Mouse (Mus musculus) intestine, embryonic 16.5 days (tissue): ENCODE data around the gene Gm10647. TPM values are rescaled to one million over a fixed set of nuclear protein-coding genes. Genes with fewer than 3 reads are reported as not detected.
"Not testable (repeated sequence)": the region's sequence is repeated elsewhere in the genome, so short reads cannot be mapped to it uniquely, and the experiment has no call there.

Source experiments
- ATAC-seq: fragments of 200-750 bp; cut with Nextera tagmentation; 2 replicates; pipeline ENCODE4 v1.8.0; 2017; ENCODE audit warnings: moderate TSS enrichment, moderate library complexity
- H3K27ac ChIP-seq: fragments of 300-500 bp; sonication (generic); 2 replicates; pipeline ENCODE4 v1.5.1; 2014; ENCODE audit warnings: mild to moderate bottlenecking, low read length
- H3K27me3 ChIP-seq: fragments of 300-500 bp; sonication (generic); replicated peaks from 2 replicates; pipeline ENCODE4 v1.6.1; 2014; ENCODE audit warnings: low read length, control low read depth, mixed read lengths; ENCODE audit not compliant: control insufficient read depth, insufficient read depth
- H3K36me3 ChIP-seq: fragments of 300-500 bp; sonication (generic); 2 replicates; pipeline ENCODE4 v1.6.1; 2014; ENCODE audit warnings: low read length, control low read depth; ENCODE audit not compliant: control insufficient read depth, insufficient read depth
- H3K4me1 ChIP-seq: fragments of 300-500 bp; sonication (generic); 2 replicates; pipeline ENCODE4 v1.6.1; 2014; ENCODE audit warnings: low read length, control low read depth, mixed read lengths; ENCODE audit not compliant: control insufficient read depth, insufficient read depth
- H3K4me2 ChIP-seq: fragments of 300-500 bp; sonication (generic); 2 replicates; pipeline ENCODE4 v1.6.1; 2014; ENCODE audit warnings: low read depth, low read length, control low read depth
- H3K4me3 ChIP-seq: fragments of 300-500 bp; sonication (generic); 2 replicates; pipeline ENCODE4 v1.5.1; 2014; ENCODE audit warnings: mild to moderate bottlenecking, low read length
- H3K9ac ChIP-seq: fragments of 300-500 bp; sonication (generic); 2 replicates; pipeline ENCODE4 v1.6.1; 2014; ENCODE audit warnings: low read depth, low read length
- H3K9me3 ChIP-seq: fragments of 300-500 bp; sonication (generic); 2 replicates; pipeline ENCODE4 v1.6.1; 2016; ENCODE audit warnings: low read length, control low read depth; ENCODE audit not compliant: control insufficient read depth
- WGBS: fragments of 180-500 bp; shearing (Covaris S2); extraction: QIAGEN DNeasy Blood & Tissue Kit; methylation state at CpG from one replicate; pipeline ENCODE4 v1.1.7; 2014; 5-methylcytosine and 5-hydroxymethylcytosine counted together
- polyA plus RNA-seq: library from polyadenylated mRNA; unstranded; fragments of >200 nt; fragmentation: Nextera tagmentation; extraction: Ambion mirVana; gene quantifications from 2 replicates; pipeline ENCODE4 v1.2.1, GENCODE M21; 2015

Gm10647 gene
- polyA plus RNA-seq, 1 experiment from 2014 or later: 0.29 TPM

DNA sequence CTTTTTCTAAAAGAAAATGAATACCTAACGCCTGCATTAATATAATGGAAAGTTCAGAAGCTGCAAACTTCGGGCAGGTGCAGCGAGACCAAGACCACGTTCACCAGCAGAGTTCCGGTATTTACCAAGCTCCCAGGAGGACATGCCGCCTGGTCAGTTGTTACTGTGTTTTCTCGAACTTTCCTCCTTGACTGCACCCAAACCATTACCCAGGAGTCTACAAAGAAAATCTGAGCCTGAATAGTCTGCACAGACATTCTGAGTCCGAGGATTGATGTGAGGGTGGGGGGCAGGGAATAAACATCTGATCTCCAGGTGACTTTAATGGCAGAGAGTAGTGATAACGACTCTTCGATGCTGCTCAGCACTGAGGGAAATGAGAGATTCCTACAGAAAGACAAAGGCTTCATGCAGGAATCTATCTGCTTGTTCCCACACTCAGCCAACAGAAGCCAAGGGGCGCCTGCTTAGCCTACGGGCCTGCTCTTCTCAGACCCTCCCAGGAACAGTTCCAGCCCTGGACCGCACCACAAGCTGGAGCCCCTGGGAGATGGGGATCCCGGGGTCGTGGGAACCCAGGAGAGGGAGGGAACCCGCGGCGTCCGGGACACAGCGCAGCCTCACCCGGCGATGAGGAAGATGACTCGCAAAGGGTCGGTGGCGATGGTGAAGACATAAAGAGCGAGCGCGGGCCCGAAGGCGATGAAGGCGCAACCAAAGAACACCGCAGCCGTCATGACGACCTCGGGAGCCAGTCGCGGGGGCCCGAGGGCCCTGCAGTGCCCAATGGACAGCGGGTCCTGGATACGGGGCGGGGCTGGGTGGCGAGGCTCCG, 2.0 kb upstream of the Gm10647 start:
- 2% methylated on average over 43 of the region's 43 CpGs for WGBS
- peak overlapping the region; percentile 89 for H3K9ac ChIP-seq

DNA sequence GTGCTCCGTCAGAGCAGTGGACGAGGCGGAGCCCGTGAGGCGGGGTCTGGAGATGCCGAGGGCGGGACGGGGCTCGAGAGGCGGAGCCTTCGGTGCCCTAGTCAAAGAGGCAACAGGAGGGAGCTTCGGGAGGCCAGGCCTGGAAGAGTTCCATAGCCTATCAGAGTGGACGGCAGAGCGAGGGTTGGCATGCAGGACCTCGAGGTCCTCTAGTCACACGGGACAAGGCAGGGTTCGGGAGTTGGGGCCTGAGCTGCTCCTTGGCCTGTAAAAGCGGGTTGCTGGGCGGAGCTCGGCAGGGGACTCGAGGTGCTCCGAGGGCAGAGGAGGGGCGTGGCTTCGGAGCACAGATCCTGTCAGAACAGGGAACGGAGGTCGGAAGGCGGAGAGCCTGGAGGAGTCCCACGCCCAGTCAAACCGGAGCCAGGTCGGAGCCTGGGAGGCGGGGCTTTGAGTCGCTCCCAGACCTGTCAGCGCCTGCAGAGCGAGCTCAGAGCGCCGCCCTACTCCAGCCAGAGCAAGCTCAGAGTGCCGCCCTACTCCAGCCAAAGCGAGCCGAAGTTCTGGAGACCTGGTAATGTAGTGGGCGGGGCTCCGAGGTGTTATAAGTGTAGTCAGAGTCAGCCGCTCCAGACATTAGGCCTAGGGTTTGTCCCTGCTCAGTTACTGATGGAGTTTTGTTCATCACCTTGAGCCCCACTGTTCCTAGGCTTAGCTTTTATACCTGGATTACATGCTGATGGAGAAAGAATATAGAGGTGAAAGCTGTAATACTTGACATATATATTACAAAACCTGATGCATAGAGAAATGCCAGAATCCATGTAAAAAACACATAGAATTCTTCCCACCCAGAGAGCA, 1.1 kb upstream of the Gm10647 start, which contains the start of gene Aph1b:
TSS of gene Aph1b (minus strand) at position 27 of the 861 bp plus-strand sequence.
- no peaks in the 10 kb centered on the region for H3K36me3 ChIP-seq
- no peaks in the 10 kb centered on the region for H3K9me3 ChIP-seq
- peak; percentile 99 for ATAC-seq
- peak within 1 kb of the TSS; percentile 94 for H3K27ac ChIP-seq
- under 1% methylated on average over 42 of the region's 42 CpGs for WGBS
- H3K4me1 ChIP-seq: peaks cover 4% of the 10 kb centered on the region
- H3K27me3 ChIP-seq: no peaks in the 10 kb centered on the region
- H3K4me2 ChIP-seq: peak within 1 kb of the TSS; percentile 95
- H3K9ac ChIP-seq: peak within 1 kb of the TSS; percentile 89
- peak within 1 kb of the TSS; percentile 80 for H3K4me3 ChIP-seq

More for the DNA sequence above, 2.0 kb upstream of the Gm10647 start:
- Histone ChIP-seq H3K4me2 (peak overlapping the region; percentile 95), H3K36me3 (no peaks in the 10 kb centered on the region), H3K27me3 (no peaks in the 10 kb centered on the region), H3K4me1 (peaks cover 4% of the 10 kb centered on the region), H3K4me3 (peak overlapping the region; percentile 80), H3K9me3 (no peaks in the 10 kb centered on the region), H3K27ac (peak overlapping the region; percentile 94)
- peak; percentile 32 for ATAC-seq

DNA sequence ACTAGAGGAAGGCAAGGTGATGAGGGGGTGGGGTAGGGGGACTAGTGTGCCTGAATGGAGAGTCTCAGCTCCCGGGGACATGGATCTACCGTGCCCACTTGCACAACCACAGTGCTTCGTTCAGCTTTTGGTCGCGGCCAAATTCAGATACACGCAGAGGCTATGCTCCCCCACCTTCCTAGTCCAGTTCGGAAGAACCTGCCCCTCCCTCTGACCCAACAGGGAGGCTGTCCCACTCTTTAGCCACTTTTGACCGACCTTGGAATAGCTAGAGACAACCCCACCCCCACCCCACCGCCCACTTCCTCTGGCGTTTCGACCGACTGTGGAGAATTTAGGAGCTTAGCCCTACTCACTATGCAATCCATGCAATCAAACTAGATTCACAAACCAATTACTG, 5.1 kb downstream of the Gm10647 start:
- H3K4me1 ChIP-seq: no peaks in the 10 kb centered on the region; the same call in 1 of the 2 replicates
- WGBS: 46% methylated on average over 12 of the region's 12 CpGs
- H3K9me3 ChIP-seq: no peaks in the 10 kb centered on the region
- no peak overlapping the region for H3K27ac ChIP-seq
- no peak for ATAC-seq
- no peak overlapping the region for H3K4me2 ChIP-seq
- no peaks in the 10 kb centered on the region for H3K36me3 ChIP-seq
- 0 out of 2 replicates have a peak, but pooled peaks cover 6% of the 10 kb centered on the region for H3K27me3 ChIP-seq
- no peak overlapping the region for H3K4me3 ChIP-seq
- H3K9ac ChIP-seq: no peak overlapping the region

DNA sequence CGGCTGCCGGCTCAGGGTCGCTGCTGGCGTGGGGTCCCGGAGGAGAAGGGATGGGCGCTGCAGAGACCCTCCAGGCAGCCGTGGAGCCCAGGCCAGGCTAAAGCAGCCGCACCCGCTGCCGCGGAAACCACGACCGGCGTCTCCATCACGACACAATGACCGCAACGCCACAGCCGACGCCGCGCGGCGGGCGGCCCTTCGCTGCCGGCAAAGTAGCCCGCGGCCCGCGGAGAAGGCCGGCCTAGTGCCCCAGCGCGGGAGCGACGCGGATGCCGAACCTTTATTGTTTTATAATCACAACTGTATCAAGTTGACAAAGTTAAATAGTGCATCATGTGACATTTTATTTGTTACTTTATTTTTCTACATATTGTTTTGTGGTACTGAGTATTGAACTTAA, 9.1 kb downstream of the Gm10647 start:
- not testable (repeated sequence) for H3K36me3 ChIP-seq, H3K27ac ChIP-seq, H3K27me3 ChIP-seq, ATAC-seq, H3K4me1 ChIP-seq, H3K9me3 ChIP-seq
- H3K4me3 ChIP-seq: peak overlapping the region; percentile 38
- 8% methylated on average over 30 of the region's 37 CpGs for WGBS
- H3K9ac ChIP-seq: 0 out of 2 replicates have a peak overlapping the region, but pooled peaks have one; percentile 29
- peak overlapping the region; percentile 49 for H3K4me2 ChIP-seq

- no peaks in the 10 kb centered on the region for H3K4me1 ChIP-seq
- H3K9me3 ChIP-seq: no peaks in the 10 kb centered on the region
- H3K4me2 ChIP-seq: no peak overlapping the region
- no peaks in the 10 kb centered on the region for H3K27me3 ChIP-seq
- no peak overlapping the region for H3K27ac ChIP-seq
- H3K4me3 ChIP-seq: no peak overlapping the region
- 43% methylated on average over 2 of the region's 2 CpGs for WGBS
- no peak overlapping the region for H3K9ac ChIP-seq
- no peak for ATAC-seq
- H3K36me3 ChIP-seq: no peaks in the 10 kb centered on the region
These were observed 16.6 kb downstream of the Gm10647 start for GRCm38 (mm10) chr9:66813392-66813791.

- 78% methylated on average over 5 of the region's 5 CpGs for WGBS
- Histone ChIP-seq H3K27me3 (no peaks in the 10 kb centered on the region), H3K36me3 (no peaks in the 10 kb centered on the region), H3K9me3 (no peaks in the 10 kb centered on the region), H3K27ac (no peak overlapping the region), H3K4me3 (no peak overlapping the region), H3K9ac (no peak overlapping the region), H3K4me1 (no peaks in the 10 kb centered on the region), H3K4me2 (no peak overlapping the region)
- ATAC-seq: no peak
These were observed 24.2 kb downstream of the Gm10647 start for GRCm38 (mm10) chr9:66820996-66821395.

DNA sequence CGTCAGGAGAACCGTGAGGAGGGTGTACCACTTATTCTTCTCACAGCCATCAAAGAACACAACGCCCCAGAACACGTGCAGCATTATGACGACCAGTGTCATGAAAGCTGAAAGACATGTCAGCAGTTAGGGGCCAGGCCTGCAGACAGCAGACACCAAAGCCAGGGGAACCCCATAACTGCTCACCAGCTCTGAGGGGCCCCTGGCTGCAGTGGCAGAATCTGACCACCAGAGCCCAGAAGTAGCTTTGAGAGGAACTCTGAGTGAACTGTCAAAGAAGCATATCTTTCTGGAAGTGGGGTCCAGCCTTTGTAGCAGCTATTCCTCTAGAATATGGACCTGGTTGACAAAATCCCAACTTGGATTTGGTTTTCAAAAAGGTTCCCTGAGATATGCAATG, 25.4 kb downstream of the Gm10647 start:
- not testable (repeated sequence) for H3K27ac ChIP-seq, ATAC-seq, H3K9ac ChIP-seq, H3K9me3 ChIP-seq, H3K4me2 ChIP-seq, H3K27me3 ChIP-seq, H3K4me3 ChIP-seq, H3K4me1 ChIP-seq, H3K36me3 ChIP-seq
- WGBS: no CpG with 5 or more reads among the region's 5 CpGs

DNA sequence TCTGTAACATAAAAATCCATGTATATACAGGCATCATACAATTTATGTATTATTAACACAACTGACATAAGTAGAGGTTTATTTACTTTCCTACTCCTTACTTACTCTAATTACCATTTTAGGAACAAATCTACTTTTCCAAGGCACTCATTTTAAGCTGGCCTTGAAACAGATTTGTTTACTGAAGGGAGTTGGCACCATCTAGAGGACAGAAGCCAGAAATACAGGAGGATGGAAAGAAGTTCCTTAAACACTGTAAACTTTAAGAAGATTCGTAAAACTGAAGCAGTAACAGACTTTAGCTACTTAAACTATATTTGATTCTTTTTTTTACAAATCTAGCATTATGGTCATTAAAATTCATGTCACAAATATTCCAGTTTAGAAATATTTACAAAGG, 29.2 kb downstream of the Gm10647 start:
- Histone ChIP-seq H3K9ac (no peak overlapping the region), H3K4me2 (no peak overlapping the region), H3K4me1 (no peaks in the 10 kb centered on the region), H3K9me3 (no peaks in the 10 kb centered on the region), H3K27me3 (no peaks in the 10 kb centered on the region), H3K4me3 (no peak overlapping the region), H3K36me3 (no peaks in the 10 kb centered on the region), H3K27ac (no peak overlapping the region)
- 24% methylated on average over 1 of the region's 1 CpGs for WGBS
- no peak for ATAC-seq

DNA sequence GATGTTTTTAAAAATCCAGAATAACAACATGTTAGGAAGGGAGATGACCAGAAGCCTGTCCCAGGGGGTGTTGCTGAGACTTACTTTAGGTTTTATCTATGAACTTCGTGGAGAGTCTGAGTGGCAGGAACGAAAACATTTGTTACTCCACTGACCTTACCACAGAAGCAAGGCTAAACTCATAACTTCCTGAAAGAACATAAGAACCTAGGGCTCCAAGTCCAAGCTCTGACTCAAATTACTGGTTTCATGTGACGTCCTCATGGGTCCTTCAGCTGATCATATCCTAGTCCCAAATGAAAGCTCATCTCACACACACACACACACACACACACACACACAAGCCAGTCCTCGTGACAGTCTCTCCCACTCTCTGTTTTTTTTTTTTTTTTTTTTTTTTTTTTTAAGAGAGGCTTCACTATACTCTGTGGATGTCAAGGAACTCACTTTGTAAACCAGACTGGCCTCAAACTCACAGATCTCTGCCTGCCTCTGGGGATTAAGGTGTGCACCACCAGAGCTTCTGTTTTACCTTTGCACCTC, 35.6 kb downstream of the Gm10647 start:
- H3K9ac ChIP-seq: no peak overlapping the region
- H3K36me3 ChIP-seq: no peaks in the 10 kb centered on the region
- peaks cover 13% of the 10 kb centered on the region for H3K4me1 ChIP-seq
- no peaks in the 10 kb centered on the region for H3K9me3 ChIP-seq
- H3K27me3 ChIP-seq: no peaks in the 10 kb centered on the region
- no peak overlapping the region for H3K4me2 ChIP-seq
- no peak overlapping the region for H3K27ac ChIP-seq
- 69% methylated on average over 4 of the region's 4 CpGs for WGBS
- no peak overlapping the region for H3K4me3 ChIP-seq
- ATAC-seq: no peak
